Mouse (Mus musculus): ENCODE data around the gene Atp2b4.
"Not testable (repeated sequence)": the region's sequence is repeated elsewhere in the genome, so short reads cannot be mapped to it uniquely, and the experiment has no call there.

Atp2b4 gene

DNA sequence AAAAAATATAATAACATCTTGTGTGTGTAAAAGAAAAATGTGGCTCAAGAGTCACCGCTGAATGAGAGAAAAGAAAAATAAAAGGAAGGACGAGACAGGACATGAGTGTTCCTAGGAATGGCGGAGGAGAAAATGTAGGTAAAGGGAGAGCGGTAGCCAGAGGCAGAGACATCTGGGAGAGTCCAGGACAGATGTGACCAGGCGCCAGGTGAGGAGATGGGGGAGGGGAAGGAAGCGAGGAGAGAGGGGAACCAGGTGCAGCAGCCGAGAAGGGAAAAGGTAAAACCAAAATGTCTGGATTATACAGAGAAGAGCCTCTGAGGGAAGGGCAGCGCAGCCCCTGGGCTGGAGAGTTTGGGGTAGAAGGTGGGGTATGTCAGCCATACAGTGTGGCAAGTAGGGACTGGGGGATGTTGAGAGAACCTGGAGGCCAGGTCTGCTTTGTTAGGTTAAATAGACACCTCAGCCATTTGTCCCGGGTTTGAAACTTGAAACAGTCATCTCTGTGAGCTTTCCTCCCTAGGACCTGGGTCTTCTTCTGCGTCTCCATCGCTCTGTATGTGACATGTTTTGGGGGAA, 107.2 kb downstream of the Atp2b4 start:
- no peak for DNase-seq

DNA sequence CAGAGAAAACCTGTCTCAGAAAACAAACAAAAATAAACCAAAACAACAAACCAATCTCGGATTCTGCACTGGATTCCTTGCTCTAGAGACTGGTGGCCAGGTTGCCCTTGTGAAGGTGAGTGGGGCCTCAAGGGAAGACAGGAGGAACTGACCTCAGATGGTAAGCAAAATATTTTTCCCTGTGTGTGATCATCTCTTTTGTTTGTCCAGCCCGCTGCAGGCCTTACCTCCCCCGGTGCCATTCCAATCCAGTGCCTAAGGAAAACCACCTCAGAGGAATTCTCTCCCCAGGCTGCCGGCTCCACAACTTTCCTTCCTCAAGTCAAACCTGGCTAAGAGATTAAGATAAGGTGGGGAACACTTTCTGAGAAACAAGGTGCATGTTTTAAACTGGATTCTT, 108.6 kb downstream of the Atp2b4 start:
- no peak for DNase-seq

DNA sequence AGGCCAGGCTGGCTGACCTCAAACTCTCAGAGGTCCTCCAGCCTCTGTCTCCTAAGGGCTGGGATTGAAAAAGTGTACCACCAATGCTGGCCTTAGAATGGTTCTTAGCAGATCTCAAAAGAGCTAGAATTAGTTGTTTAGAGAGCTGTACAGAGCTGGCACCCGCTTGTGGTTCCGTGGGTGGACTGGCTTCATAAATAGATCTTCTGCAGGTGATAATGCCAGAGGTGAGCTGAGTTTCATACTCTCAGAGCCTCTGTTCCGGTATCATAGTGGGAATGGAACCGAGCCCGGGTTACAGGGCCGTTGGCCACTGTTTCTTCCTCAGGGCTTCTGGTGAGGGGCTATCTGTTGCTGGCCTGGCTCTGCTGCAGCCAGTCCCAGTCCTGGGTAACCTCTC, 109.8 kb downstream of the Atp2b4 start:
- DNase-seq: no peak

GRCm38 (mm10) chr1:133689897-133690296, 110.9 kb downstream of the Atp2b4 start, which contains the start of gene Lax1:
Gene Lax1 (minus strand): TSS chr1:133690108.
- DNase-seq: no peak

GRCm38 (mm10) chr1:133688301-133688700, 112.5 kb downstream of the Atp2b4 start:
- DNase-seq: no peak

DNA sequence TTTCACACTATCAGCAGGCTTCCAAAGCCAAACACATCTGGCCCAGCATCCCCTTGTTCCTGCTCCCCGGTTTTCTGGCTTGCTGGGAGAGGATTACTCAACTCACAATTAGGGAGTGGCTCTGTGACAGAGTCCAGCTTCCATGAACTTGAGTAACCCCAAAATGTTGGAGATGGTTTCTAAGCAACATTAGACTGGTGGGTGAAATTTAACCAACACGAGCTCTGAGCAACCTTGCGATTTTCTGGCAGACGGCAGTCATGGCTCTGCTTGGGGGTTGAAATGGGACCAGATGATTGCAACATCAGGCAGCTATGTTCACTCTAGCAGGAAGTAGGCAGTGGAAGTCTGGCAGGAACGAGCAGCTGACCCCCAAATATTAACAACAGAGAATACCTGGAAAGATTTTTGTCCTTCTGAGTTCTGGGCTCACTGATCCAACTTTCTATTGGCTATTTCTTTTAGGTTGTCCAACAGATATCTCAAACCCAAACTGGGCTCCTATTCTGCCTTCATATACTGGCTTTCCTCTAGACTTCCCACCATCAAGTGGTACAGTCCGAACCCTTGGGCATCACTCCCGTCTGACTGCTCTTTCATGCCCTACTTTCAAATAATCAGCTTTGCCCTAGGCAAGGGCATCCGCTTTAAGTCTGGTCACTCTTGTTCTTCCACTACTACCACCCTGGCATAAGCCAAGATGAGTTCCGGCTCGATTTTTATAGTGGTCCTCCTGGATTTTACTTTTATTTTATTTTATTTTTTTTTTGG, 114.9 kb downstream of the Atp2b4 start:
- DNase-seq: no peak

DNA sequence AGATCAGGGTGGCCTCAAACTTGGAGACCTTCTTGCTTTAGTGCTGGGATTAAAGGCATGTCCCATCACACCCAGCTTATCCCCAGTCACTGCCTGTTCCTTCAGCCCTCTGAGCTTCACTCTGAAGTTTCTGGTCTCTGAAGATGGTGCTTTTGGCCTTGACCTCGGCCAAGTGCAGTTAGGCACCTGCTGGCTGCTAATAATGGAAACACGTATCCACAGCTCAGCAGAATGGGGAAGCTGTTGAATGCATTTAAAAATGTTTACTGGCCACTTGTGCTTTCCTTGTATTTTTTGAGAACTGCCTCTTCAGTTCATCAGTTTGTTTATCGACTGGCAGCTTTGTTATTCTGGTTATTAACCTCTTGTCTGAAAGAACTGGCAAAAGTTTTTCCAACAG, 129.0 kb downstream of the Atp2b4 start:
- no peak for DNase-seq

DNA sequence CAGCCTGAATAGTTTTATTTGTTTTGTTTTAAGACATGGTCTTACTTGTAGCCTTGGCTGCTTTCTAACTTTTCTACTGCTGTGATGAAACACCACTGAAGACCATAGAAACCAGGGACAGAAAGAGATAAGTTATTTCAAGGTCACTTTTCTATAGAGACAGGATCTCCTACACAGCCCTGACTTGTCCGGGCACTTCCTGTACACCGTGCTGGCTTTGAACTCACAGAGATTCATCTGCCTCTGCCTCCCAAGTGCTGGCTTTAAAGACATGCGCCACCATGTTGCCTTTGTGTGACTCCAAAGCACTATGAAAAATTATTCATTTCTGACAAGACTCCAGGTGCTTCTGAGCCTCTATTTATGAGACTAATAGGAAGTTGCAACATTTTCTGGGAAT, 129.6 kb downstream of the Atp2b4 start:
- DNase-seq: no peak

DNA sequence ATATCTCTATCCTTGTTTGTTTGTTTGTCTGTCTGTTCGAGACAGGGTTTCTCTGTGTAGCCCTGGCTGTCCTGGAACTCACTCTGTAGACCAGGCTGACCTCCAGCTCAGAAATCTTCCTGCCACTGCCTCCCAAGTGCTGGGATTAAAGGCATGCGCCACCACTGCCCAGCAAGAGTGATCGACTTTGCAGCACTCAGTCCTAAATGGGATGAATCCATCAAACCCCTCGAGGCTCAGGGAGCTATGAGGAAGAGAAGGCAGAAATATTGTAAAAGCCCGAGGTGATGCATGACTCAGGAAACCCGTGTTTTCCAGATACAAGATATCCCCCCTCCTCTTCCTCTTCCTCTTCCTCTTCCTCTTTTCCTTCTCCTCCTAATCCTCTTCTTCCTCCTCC, 130.1 kb downstream of the Atp2b4 start:
- no peak for DNase-seq

- no peak for DNase-seq
Measured at GRCm38 (mm10) chr1:133670190-133670589, 130.7 kb downstream of the Atp2b4 start.

- no peak for DNase-seq
Measured at GRCm38 (mm10) chr1:133668618-133669017, 132.2 kb downstream of the Atp2b4 start.

- no peak for DNase-seq
Measured at GRCm38 (mm10) chr1:133667721-133668120, 133.1 kb downstream of the Atp2b4 start.

DNA sequence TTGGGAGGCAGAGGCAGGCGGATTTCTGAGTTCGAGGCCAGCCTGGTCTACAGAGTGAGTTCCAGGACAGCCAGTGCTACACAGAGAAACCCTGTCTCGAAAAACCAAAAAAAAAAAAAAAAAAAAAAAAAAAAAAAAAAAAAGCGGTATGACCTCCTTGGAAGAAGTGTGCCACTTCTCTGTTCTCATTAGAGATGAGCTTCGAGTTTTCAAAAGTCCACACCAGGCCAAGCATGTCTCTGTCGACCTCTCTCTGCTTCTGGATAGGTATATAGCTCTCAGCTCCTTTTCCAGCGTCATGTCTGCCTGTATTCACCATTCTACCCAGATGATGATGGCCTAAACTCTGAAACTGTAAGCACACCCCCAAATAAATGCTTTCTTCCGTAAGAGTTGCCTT, 135.1 kb downstream of the Atp2b4 start:
- not testable (repeated sequence) for DNase-seq

DNA sequence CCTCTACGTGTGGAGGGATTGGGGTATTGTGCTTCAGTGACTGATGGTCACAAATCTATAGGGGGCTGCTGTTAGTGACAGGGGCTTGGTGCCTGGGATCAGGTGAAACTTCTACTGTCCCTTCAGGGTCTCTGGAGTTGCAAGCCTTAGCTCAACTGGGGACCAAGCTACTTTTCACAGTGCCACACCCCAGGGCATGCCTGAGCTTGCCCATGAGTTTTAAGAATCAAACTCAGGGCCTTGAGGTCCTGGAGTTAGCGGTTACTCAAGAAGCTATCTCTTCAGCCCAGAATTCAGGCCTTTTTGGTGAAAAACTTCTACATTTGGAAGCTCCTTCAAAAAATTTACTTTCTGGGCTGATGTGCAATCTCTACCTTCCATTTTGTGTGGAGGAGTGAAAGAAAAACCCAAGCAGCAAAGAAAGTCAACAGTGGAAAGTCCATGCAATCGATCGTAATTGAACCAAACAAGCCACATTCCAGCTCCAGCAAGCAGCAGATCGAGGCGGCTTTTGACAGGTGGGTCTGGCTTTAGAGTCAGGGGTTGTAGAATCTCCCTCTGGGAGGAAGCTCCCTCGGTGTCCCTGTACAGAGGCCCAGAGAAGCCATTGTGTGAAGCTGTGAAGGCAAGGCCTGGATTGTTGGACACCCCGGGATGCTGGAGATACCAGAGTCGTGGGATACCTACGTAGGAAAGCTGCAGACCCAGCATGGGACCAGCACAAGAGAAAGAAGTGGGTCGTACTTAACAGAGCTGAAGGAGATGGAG, 136.5 kb downstream of the Atp2b4 start:
- DNase-seq: no peak

- DNase-seq: no peak
Measured at GRCm38 (mm10) chr1:133663427-133663826, 137.4 kb downstream of the Atp2b4 start.

DNA sequence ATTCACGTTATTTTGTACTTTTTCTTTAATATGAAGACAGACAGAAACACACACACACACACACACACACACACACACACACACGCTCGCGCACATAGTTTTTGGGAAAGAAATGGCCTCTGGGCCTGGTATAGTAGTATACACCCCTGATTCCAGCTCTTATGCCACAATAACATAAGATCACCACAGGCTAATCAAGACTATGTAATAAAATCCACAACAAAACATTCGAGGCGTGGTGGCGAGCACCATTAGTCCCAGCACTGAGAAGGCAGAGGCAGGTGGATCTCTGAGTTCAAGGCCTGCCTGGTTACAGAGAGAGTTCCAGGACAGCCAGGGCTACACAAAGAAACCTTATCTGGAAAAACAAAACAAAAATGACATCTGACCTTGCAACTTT, 137.9 kb downstream of the Atp2b4 start:
- peak; percentile 26 for DNase-seq

- peak; percentile 95 for DNase-seq
Measured at GRCm38 (mm10) chr1:133661203-133661933, 139.5 kb downstream of the Atp2b4 start, which contains the start of gene Gm38394. Gene Gm38394 (minus strand): TSS chr1:133661318.

DNA sequence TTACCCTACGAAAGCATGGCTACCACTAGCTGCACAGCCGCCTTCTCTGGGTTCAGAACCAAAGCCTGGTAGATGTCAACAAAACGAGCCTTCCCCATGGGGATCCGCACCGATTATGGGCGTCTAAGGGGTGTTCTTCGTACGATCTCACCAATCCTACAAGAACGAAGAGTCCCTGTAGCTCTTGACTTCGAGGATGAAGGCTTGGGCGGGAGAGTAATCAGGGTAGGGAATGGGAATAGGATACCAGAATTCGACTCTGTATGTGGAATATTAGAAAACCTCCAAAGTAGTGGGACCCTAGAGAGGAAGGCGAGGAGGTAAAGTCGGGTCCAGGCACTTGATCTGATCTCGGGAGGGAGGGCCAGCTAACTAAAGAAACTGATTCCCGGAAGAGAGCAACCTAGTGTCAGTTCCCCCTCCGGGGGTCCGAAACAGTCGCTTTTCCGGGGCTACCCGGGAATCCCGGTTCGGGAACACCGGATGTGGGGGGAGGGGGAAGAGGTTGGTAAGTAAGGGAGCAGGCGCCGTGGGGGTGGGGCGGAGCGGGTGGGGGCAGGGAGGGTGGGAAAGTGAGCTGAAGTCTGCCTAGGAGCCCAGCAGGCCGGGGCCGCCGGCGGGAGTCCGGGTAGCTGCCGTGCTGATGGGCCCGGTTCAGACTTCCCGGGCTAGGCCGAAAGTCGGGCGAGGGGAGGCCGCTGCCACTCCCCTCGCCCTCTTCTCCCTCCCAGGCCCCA, 140.2 kb downstream of the Atp2b4 start, which contains the start of gene Zbed6:
Zbed6 (minus strand) TSS at position 420 of the 737 bp plus-strand sequence.
- DNase-seq: peak; percentile 69

DNA sequence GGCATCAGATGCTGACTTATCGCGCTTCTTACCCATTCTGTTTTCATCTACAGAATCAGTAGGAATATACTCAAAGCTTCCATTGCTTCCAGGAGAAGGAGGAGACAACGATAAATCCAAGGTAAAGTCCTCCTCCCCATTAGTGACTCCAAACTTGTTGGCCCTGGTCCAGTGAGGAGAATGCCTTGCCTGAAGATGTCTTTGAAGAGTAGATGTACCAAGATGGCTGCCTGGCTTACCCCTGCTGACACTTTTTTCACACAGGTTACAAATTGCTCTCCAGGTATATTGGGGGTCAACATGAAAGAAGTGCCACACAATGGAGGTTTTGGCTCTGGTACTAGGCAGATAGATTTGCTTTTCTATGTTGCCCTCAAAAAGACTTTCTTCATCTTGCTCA, 142.0 kb downstream of the Atp2b4 start:
- DNase-seq: peak; percentile 35

GRCm38 (mm10) chr1:133656811-133657210, 144.0 kb downstream of the Atp2b4 start:
- DNase-seq: no peak

- DNase-seq: no peak
Measured at GRCm38 (mm10) chr1:133653033-133653432, 147.8 kb downstream of the Atp2b4 start.

All from cerebellum, adult 9-10 months (tissue).